Mouse (Mus musculus): ENCODE measurements at regions not wholly inside any gene's neighbourhood (a gene's known extent, or its start where the extent isn't known, plus 50 kb on each side); places are given as distances from the start of the nearest gene placed in this dataset.
"Not testable (repeated sequence)": the region's sequence is repeated elsewhere in the genome, so short reads cannot be mapped to it uniquely, and the experiment has no call there.

DNA sequence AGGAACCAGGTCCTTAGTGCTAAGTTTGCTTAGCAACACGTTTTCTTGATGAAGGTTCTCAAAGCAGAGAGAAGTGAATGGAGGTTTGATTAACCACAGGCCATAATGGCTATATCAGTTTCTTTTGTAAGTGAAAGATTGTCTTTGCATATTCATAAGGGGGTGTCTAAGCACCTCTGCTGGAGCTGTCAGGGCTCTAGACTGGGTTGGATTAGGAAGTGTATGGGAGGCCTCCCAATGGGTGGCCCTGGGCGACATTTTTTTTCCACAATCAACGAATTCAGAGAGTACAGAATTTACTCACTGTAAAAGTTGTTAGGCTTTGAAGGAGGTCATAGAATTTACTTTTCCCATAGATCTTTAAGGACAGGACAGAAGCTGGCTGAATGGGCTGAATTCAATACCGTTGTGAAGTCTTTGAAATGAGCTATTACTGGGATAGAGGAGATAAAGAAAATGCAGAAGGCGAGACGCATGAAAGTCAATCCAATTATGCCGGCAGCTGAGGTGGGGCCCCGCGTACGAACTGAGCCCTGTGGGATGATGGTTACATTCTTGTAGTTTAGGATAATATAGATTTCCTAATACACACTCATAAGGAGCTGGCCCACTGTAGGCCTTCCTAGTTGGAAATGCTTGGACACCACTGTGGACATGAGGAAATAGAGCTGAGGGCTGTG is 268.4 kb upstream of the Ubash3b start:
- TF ChIP-seq GATA1 (IDR thresholded peaks at IDR 0.05; ENCODE audit: borderline replicate concordance, low read length) (no peak), CTCF (IDR thresholded peaks at IDR 0.05; ENCODE audit: low read depth, low read length) (no peak), POLR2AphosphoS5 (IDR thresholded peaks at IDR 0.05; ENCODE audit: insufficient replicate concordance, low read depth, low read length) (no peak), TAL1 (conservative IDR thresholded peaks at IDR 0.05; ENCODE audit: low read depth, low read length) (no peak), GATA2 (IDR thresholded peaks at IDR 0.05; ENCODE audit: borderline replicate concordance, low read depth, low read length) (no peak)
- H3K4me1 ChIP-seq (ENCODE audit: insufficient read depth, low read depth, low read length), result no peaks in the 10 kb centered on the region
- no peak for ATAC-seq (ENCODE audit: extremely low read depth, insufficient number of reproducible peaks, low FRiP score, poor library complexity, severe bottlenecking)
- H3K4me3 ChIP-seq (ENCODE audit: low read depth, low read length), result no peak overlapping the region
- no peaks in the 10 kb centered on the region for H3K9me3 ChIP-seq (replicated peaks)
- DNase-seq (ENCODE audit: low spot score), result no peak
- H3K36me3 ChIP-seq (replicated peaks), result no peaks in the 10 kb centered on the region
- H3K27me3 ChIP-seq (ENCODE audit: insufficient read depth, low read length), result no peaks in the 10 kb centered on the region

DNA sequence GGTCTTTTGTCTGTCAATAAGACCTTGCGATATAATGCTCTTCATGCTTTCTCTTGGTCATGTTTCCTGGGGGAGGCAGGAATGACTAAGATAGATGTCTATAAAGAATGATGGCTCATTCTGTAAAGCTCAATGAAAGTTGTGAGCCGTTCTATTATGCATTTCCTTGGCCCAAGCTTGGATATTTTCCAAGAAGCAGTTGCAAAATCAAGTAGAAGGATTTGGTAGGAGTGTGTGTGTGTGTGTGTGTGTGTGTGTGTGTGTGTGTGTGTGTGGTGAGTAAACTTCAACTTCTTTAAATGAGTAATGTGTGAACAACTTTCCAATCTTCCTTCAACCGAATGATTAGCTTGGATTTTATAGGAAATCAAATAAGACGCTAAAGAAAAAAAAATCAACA is 267.7 kb upstream of the Ubash3b start:
- Histone ChIP-seq H3K4me3 (ENCODE audit: low read depth, low read length) (no peak overlapping the region), H3K4me1 (ENCODE audit: insufficient read depth, low read depth, low read length) (no peaks in the 10 kb centered on the region), H3K27me3 (ENCODE audit: insufficient read depth, low read length) (no peaks in the 10 kb centered on the region), H3K36me3 (replicated peaks) (no peaks in the 10 kb centered on the region), H3K9me3 (replicated peaks) (no peaks in the 10 kb centered on the region)
- ATAC-seq (ENCODE audit: extremely low read depth, insufficient number of reproducible peaks, low FRiP score, poor library complexity, severe bottlenecking), result no peak
- TF ChIP-seq GATA1 (IDR thresholded peaks at IDR 0.05; ENCODE audit: borderline replicate concordance, low read length) (no peak), CTCF (IDR thresholded peaks at IDR 0.05; ENCODE audit: low read depth, low read length) (no peak), POLR2AphosphoS5 (IDR thresholded peaks at IDR 0.05; ENCODE audit: insufficient replicate concordance, low read depth, low read length) (no peak), GATA2 (IDR thresholded peaks at IDR 0.05; ENCODE audit: borderline replicate concordance, low read depth, low read length) (no peak)
- DNase-seq (ENCODE audit: low spot score), result no peak

DNA sequence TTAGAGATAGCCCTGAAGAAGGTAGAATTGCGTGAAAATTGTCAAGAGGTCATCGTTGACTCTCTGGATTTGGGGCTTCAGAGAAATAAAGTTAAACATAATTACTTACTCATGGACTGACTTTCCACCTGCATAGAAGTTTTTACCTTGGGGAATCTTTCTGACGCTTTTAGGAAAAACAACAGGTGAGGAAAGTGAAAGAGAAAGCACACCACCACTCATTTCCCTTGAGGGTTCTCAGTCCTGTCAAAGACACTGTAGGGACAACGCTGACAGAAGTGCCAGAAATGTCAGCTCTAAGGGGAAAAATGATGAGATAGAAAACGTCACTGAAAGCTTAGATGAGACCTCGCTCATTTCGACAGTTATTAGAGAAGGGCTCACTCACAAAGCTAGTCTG is 265.2 kb upstream of the Ubash3b start:
- TF ChIP-seq GATA2 (IDR thresholded peaks at IDR 0.05; ENCODE audit: borderline replicate concordance, low read depth, low read length) (no peak), GATA1 (IDR thresholded peaks at IDR 0.05; ENCODE audit: borderline replicate concordance, low read length) (no peak), POLR2AphosphoS5 (IDR thresholded peaks at IDR 0.05; ENCODE audit: insufficient replicate concordance, low read depth, low read length) (no peak), CTCF (IDR thresholded peaks at IDR 0.05; ENCODE audit: low read depth, low read length) (no peak), TAL1 (conservative IDR thresholded peaks at IDR 0.05; ENCODE audit: low read depth, low read length) (no peak)
- ATAC-seq (ENCODE audit: extremely low read depth, insufficient number of reproducible peaks, low FRiP score, poor library complexity, severe bottlenecking), result no peak

DNA sequence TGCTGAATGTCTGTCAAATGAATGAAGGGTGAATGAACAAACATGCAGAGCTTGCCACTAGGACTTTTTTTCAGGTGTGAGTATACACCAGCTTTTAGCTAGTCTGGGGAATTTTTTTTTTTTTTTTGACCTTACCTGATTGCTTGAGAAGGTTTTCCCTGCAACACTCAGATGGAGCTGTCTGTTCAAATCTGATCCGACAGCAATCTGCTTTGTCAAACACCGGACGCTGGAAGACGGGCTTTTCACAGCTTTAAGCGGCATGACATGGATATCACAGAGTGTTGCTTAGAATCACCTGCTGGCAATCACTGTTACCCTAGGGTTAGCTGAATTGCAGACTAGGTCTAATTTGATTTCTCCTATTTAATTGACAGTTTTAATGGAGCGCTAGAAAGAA is 263.7 kb upstream of the Ubash3b start:
- TF ChIP-seq GATA2 (IDR thresholded peaks at IDR 0.05; ENCODE audit: borderline replicate concordance, low read depth, low read length), result no peak
- no peak for TF ChIP-seq POLR2AphosphoS5 (IDR thresholded peaks at IDR 0.05; ENCODE audit: insufficient replicate concordance, low read depth, low read length)
- TF ChIP-seq GATA1 (IDR thresholded peaks at IDR 0.05; ENCODE audit: borderline replicate concordance, low read length), result no peak
- TF ChIP-seq CTCF (IDR thresholded peaks at IDR 0.05; ENCODE audit: low read depth, low read length), result no peak
- TF ChIP-seq TAL1 (conservative IDR thresholded peaks at IDR 0.05; ENCODE audit: low read depth, low read length), result no peak
- Histone ChIP-seq H3K9me3 (replicated peaks) (no peaks in the 10 kb centered on the region), H3K27me3 (ENCODE audit: insufficient read depth, low read length) (no peaks in the 10 kb centered on the region), H3K36me3 (replicated peaks) (no peaks in the 10 kb centered on the region), H3K4me3 (ENCODE audit: low read depth, low read length) (no peak overlapping the region), H3K4me1 (ENCODE audit: insufficient read depth, low read depth, low read length) (no peaks in the 10 kb centered on the region)
- DNase-seq (ENCODE audit: low spot score), result no peak
- ATAC-seq (ENCODE audit: extremely low read depth, insufficient number of reproducible peaks, low FRiP score, poor library complexity, severe bottlenecking), result no peak

More for the DNA sequence above, 265.2 kb upstream of the Ubash3b start:
- Histone ChIP-seq H3K4me3 (ENCODE audit: low read depth, low read length) (no peak overlapping the region), H3K27me3 (ENCODE audit: insufficient read depth, low read length) (no peaks in the 10 kb centered on the region), H3K36me3 (replicated peaks) (no peaks in the 10 kb centered on the region), H3K9me3 (replicated peaks) (no peaks in the 10 kb centered on the region), H3K4me1 (ENCODE audit: insufficient read depth, low read depth, low read length) (no peaks in the 10 kb centered on the region)
- no peak for DNase-seq (ENCODE audit: low spot score)

DNA sequence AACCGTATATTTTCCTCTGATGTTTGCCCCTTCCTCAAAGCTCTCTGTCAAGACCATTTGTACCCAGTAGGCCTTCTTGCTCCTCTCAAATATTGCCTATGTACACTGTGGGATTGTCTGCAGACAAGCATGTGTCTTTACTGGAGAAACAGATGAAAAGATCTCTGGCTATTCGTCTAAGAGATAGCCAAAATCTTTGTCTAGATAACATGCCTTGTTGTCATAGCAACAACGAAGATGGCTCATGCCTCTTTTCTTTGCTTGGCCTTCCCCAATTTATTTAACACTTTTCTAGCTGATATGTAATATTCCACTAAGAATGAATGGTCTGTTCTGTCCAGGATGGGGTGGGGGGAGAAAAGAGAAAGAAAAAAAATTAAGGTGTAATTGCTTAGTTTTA is 252.3 kb upstream of the Ubash3b start:
- TF ChIP-seq GATA2 (IDR thresholded peaks at IDR 0.05; ENCODE audit: borderline replicate concordance, low read depth, low read length) (no peak), POLR2AphosphoS5 (IDR thresholded peaks at IDR 0.05; ENCODE audit: insufficient replicate concordance, low read depth, low read length) (no peak), TAL1 (conservative IDR thresholded peaks at IDR 0.05; ENCODE audit: low read depth, low read length) (no peak), GATA1 (IDR thresholded peaks at IDR 0.05; ENCODE audit: borderline replicate concordance, low read length) (no peak), CTCF (IDR thresholded peaks at IDR 0.05; ENCODE audit: low read depth, low read length) (no peak)
- no peaks in the 10 kb centered on the region for H3K4me1 ChIP-seq (ENCODE audit: insufficient read depth, low read depth, low read length)
- H3K4me3 ChIP-seq (ENCODE audit: low read depth, low read length), result no peak overlapping the region
- H3K9me3 ChIP-seq (replicated peaks), result no peaks in the 10 kb centered on the region
- ATAC-seq (ENCODE audit: extremely low read depth, insufficient number of reproducible peaks, low FRiP score, poor library complexity, severe bottlenecking), result no peak
- no peak for DNase-seq (ENCODE audit: low spot score)
- H3K36me3 ChIP-seq (replicated peaks), result no peaks in the 10 kb centered on the region
- H3K27me3 ChIP-seq (ENCODE audit: insufficient read depth, low read length), result no peaks in the 10 kb centered on the region

DNA sequence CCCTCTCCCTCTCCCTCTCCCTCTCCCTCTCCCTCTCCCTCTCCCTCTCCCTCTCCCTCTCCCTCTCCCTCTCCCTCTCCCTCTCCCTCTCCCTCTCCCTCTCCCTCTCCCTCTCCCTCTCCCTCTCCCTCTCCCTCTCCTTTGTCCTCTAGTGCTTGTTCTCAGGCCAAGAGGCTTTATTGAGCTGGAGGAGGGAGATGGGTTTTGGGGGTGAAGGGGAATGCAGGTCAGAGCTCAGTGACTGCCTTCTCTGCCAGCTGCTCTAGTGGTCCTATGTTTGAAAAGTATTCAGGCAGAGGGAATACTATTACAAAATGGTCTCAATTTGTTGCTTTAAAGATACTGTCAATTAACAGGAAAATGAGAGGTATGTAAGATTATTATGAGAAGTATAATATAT is 251.6 kb upstream of the Ubash3b start:
- not testable (repeated sequence) for ATAC-seq (ENCODE audit: extremely low read depth, insufficient number of reproducible peaks, low FRiP score, poor library complexity, severe bottlenecking); DNase-seq (ENCODE audit: low spot score); H3K36me3 ChIP-seq (replicated peaks); H3K4me1 ChIP-seq (ENCODE audit: insufficient read depth, low read depth, low read length); H3K9me3 ChIP-seq (replicated peaks); H3K27me3 ChIP-seq (ENCODE audit: insufficient read depth, low read length); H3K4me3 ChIP-seq (ENCODE audit: low read depth, low read length)

Data from G1E (cell line).